Mouse (Mus musculus) c-Kit-positive CD71-negative TER-119-negative erythroid progenitor cells, embryonic 14.5 days (primary cell): ENCODE results near the gene Itgb5.

Source experiments
- DNase-seq: peaks from one replicate; pipeline ENCODE4 v3.0.0-alpha.2; 2013; ENCODE audit warnings: low read depth

Gene Itgb5

DNA sequence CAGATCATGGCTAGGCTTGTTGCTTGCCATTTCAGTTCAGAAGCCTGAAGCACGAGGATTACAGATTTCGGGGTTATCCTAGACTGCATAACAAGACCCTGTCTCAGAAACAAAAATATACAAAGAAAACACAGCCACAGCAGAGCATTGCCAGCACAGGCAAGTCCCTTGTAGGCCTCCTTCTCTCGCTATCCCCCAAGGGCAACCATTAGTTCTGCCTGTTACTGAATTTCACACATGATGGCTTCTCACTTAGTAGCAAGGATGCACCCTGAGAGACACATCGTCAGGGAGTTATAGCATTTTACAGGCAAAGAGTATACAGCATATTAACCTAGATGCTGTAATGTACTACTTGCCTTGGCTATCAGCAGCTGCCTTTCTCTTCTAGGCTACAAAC, 78.8 kb downstream of the Itgb5 start:
- DNase-seq, result no peak

DNA sequence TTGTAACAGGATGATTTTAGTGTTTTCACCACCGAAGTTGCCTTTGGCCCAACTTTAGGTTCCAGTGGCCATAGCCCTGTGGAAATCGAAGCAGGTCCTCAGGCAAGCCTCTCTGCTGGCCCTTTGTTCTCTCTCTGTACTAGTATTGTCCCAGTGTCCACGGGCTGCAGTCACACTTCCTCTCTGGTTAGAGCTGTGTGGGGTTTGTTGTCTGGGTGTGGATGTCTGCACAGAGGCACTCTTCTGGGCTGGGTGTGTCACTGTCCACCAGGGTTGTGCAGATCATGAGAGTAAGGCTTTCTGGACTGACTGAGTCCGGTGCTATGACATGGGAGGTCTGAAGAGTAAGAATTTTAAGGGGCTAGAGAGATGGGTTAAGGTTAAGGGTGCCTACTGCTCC, 85.5 kb downstream of the Itgb5 start:
- DNase-seq, result no peak

DNA sequence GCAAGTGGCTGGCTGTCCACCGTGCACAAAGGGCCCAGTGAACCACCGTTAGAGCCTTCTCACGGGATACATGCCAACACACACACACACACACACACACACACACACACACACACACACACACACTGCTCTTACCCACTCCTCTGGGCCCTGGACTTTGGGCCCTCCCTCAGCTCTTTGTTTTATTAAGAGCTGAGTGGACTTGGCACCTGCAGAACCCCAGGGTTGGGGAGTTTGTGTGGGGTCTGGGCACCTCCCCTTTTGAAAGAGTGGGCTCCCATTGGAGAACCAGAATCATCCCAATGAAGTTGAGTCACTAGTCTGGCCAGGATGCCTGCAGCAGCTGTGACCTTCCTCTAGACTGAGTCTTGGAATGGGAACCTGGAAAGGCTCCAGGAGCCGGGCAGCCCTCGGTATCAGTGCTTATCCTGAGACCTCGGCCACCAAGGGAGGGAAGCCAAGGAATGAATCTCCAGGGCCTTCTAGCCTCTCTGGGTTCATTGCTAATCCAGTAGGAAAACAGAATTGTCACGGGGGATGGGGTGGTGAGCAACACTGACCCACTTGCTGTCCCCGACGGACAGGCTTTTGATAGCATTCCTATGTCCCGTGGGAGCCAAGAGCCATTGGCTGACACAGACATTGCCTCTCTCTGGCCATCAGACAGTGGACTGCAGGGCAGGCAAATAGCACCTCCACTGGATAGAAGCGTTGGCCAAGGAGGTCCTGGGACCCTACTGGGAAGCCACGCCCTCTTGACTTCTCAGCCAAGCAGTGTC, 87.2 kb downstream of the Itgb5 start:
- no peak for DNase-seq

DNA sequence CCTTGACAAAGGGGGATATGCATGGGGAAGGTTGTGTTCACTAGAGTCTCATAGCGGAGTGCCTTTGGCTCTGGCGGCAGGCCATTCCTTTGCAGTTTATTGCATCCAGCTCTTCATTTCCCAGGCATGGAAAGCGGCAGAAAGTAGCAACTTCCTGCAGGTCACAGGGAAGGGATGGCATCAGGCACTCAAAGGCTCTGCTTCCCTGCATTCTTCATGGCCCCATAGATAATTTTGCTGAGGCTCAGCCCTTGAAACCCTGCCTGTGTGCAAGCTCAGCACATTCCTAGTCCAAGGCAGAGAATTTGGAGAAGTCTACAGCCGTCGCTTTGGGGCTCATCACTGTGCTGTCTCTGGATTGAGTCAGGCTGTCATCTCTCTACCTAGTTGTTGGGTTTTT, 87.9 kb downstream of the Itgb5 start:
- no peak for DNase-seq

DNA sequence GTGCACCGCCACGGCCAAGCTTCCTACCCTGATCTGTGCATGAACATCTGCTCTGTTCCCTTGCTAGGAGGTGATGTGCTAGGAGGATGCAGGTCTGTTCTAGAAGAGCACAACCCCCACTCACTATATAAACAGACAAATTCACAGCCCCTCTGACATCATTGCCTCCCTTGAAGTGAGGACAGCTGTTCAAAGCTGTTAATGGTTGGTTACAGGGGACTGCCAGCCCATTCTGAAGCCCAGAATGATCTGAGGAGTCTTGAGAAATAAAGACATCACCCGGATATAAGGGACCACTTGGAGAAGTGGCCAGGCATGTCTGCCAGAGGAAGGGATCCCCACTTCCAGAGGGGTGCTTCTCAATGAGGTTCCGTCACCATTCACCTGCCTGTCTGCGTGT, 88.5 kb downstream of the Itgb5 start:
- DNase-seq, result no peak

DNA sequence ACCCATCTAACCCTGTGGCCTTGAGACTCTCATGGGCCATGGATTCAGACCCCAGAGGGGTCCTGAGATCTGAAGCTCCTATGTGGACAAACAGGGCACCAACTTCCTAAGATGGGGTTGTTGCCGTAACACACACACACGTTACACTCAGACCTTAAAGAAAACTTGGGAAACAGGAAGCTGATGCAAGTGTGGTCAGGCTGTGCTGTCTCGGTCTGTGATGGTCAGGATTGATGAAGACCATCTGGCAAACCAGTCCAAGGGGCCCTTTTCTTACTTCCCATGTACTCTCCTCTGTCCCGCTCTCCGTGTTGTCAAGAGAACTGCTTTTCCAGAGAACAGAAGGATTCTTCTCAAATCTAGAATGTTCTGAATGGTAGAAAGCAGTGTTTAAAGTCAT, 92.0 kb downstream of the Itgb5 start:
- DNase-seq, result no peak

DNA sequence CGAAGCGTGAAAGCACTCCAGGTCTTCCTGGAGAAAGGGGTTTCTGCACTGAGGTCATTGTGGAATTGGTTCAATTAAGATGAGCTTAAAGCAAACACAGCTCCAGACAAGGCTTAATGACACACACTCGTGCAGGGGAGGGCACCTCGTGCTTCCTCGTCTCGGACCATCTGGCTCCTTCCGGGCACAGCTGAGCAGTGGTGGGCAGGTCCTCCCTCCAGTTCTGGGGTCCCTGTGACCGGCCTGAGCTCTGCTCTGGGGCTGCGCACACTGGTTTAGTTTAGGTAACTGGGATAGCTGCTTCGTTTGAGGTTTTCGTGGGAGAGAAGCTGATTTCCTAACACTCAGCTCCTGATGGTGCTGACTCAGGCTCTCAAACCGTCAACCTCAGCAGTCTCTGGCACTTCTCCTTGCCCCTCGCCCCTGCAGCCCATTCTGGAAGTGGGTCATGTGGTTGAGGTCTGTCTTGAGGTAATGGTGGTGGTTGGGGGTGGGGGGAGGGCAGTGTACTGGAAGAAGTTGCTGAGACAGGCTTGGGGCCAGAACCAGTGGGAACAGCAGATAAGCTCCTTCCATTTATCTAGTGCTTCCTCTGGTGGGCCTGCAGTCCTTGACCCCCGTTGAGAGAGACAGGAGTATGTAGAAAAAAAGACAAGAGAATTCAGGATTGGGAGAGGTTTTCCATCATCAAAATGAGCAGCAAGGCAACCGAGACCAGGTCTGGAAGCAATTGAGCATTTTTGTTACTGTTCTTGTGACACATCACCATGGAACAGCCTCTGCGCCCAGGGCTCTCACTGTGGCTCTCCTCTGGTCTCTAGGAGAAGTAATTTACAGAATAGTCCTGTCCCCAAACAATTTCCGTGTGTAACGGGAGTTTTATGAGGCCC, 92.9 kb downstream of the Itgb5 start:
- peak; percentile 51 for DNase-seq

DNA sequence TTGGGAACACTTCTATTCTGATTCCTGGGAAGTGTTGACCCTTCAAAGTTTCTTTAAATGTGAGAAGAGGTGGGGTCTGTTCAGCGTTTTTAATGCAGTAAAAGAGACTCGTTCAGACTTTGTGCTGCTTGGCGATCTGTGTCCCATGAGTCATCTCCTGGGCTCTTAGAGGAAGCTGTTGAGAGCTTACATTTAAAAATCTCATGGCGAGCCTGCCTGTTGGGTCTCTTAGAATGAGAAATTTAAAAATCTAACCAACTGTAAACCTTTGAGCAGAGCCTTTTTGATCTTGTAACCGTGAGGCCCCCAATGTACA, 93.5 kb downstream of the Itgb5 start:
- no peak for DNase-seq

DNA sequence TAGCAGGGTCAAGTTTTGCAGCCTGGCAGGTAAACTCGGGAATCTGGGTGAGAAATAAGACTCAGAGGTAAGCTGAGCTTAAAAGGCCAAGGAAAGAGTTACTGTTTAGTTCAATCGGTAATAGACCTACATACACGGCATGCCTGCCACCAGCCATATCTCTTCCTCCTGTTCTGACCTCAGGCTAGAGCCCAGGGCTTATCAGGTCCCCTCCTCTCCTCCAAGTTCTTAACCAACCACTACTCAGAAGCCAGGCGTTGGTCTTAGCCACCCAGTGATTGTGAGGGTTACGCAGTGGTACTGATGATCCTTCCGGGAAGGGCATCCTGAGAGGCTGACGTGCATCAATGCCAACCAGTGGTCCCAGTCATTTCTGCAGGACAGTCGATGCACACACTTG, 94.3 kb downstream of the Itgb5 start:
- no peak for DNase-seq

DNA sequence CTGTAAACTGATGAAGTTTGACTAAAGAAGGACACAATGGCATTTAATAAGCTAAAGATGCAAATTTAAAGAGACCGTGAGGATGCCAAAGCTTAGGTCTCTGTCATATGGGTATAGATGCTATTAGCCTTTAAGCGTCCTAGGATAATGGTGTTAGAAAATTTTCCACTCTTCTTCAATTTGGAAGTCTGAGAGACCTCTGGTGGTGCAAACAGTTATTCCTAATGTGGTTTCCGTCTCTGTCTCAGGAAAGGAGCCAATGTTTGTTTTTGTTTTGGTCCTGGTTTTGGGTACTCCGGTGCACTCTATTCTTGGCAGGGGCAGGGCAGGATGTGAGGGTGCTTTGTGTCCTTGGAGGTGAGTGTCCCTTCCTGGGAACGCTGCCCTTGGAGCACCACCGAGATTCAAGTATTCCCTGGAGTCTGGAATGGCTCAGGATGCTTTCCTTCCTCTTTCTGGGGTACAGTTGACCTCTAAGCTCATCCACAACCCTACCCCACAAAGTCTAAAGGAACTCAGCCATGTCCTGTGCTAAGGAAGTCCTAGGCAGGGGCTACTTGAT, 97.9 kb downstream of the Itgb5 start:
- DNase-seq, result no peak

DNA sequence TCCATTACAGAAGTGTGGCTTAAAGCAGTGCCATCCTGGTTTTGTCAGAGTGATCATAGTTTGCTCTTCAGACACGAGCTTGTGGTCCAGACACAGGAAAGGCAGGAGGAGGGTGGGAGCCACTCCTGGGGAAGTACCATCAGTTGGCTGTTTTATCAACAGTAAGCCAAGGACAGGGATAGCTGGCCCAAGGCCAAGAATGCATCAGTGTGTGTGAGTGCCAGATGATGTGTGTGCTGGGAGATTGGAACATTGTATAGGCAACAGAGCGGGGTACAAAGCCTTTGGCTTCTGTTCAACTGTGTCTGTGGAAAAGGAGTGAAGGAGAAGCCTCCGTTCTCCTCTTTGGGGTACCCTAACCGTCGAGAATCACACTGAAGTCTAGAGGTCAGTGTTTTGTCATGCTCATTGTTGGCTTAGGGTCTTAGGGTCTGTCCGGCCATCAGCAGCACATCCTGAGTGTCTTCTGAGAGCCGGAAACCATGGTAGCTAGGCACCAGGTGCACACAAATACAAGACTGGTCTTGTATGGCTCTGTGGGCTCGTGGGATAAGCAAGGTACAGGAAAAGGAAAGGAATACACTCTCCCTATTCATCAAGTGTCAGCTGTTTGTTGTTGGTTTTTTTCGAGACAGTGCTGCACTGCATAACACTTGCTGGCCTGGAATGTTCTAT, 99.5 kb downstream of the Itgb5 start:
- no peak for DNase-seq

DNA sequence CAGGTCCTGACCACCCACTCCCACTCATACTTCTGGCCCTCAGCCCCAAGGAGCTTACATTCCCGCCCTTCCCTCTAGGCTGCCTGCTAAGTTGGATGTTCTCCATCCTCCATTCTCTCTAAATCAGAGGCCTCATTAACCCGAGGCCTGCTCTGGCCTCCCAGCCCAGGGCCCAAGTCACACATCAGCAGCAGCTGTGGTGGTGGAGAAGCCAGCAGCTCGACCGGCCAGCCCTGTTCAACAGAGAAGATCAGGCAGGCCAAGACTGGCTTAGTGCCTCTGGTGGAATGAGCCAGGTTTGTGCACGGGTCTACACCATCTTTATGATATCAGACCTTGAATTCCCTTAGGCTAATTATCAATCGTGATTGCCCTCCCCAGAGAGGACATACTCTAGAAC, 101.3 kb downstream of the Itgb5 start:
- DNase-seq, result no peak

DNA sequence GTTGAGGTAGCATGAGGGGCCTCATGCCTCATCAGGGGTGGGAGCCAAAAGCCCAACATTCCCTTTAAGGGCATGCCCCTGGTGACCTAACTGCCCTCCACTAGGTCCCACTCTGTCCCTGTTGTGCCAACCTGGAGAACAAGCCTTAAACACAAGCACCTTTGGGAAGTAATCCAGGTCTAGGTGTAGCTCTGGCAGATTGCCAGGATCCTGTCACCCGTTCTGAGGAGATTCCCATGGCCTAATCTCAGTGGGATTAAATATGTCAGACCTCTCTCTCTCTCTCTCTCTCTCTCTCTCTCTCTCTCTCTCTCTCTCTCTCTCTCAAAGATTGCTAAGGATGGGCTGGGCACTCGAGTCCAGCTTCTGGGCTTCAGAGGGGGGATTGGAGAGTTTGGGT, 102.2 kb downstream of the Itgb5 start:
- no peak for DNase-seq

DNA sequence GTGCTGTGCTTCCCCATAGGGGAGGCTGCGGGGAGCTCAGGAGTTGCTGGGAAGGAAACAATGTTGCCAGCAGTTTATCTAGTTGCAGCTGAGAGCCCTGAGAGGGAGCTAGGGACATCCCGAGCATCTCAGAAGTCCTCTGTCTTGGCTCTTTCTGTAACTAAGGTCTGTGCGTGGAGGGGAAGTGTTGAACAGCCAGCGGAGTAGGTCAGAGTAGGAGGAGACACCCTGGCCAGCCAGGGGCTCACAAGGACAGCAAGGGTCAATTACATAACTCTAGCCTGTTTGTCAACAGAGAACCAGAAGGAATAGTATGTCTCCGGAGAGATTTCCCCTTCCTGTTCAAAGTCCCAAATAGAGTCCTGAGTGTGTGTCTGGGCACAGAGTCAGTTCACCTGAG, 102.7 kb downstream of the Itgb5 start:
- DNase-seq, result no peak

DNA sequence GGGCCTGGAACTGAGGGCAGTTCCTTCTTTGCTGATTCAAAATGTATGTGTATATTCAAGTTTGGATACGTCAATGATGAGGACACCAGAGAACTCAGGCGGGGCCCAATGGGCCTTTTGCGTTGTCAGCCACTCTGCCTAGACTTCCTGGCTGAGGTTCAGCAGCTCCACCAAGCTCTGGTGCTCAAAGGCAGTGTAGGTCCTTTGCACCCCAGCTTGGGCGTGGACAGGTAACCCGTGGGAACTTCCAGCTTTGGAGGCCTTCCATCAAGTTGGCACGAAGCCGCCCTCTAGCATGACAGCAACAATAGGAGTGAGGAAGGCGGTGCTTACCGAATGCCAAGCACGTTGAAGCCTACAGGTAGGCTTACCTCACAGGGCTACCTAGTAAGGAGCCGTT, 103.9 kb downstream of the Itgb5 start:
- DNase-seq, result no peak

DNA sequence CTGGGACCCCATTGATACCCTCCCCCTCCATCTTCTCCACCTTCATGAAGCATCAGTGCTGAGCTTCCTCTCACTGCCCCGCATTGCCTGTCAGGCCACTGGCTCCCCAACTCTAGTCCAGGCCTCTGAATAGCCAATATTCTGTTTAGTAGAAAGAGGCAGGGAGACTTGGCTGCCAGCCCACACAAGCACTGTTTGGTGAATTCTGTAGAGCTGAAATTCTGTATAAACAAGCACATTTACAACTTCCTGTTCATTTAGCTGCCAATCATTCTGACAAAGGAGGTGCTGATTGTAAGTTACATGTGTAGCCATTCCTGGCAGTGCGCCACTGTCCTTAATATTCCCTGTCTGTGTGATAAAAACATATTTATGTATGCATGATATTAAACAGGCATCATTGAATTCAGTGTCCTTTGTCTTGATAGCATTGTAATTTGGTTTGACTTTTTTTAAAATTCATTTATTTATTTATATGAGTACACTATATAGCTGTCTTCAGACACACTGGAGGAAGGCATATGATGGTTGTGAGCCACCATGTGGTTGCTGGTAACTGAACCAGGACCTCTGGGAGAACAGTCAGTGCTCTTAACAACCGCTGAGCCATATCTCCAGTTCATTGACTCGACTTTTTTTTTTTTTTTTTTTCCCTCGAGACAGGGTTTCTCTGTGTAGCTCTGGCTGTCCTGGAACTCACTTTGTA, 105.4 kb downstream of the Itgb5 start:
- DNase-seq, result no peak

DNA sequence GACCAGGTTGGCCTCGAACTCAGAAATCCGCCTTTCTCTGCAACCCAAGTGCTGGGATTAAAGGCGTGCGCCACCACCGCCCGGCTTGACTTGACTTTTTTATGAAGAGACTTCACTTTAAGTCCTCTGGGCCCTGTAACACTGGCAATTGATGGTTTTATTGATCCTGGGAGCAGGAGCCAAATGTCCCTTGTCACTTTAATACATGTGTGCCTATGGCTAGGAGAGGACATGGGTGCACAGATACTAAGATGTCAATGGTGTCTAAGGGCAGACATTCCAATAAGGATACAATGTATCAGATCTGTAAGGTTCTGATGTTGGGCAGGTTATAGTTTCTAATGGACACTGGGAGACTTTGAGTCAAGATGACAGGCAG, 105.9 kb downstream of the Itgb5 start:
- no peak for DNase-seq

DNA sequence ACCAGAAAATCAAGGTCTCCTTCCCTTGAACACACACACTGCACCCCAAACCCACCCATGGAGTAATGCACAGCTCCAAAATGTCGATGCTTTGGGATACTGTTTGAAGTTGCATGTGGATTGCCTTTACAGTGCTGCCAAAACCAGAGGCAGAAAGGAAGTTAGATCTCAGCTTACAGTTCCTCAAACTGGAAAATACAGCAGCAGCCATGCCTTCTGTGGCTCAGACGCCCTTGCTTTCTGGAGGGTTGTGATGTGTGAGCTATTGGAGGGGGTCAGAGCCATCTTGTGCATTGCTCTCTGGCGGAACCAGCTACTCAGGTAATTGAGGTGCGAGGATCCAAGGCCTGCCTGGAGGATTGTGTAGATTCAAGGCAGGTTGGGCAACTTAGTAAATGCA, 107.4 kb downstream of the Itgb5 start:
- no peak for DNase-seq

DNA sequence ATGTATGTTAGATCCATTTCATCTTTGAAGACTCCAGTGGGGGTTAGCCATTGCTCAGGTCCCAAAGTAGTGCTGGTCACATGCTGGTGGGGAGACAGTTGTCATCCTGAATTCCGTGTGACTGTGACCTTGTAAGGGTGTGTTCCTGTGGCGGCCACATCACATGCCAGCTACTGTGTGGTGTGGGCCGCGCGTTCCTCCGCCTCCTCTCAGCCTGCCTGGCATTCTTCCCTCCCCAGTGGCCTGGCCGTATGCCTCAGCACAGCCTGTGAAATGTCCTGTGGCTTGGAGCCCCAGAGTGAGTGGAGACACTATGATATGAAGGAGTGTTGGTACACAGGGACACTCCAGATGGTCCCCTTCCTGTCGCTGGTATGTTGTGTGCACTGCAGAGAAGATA, 108.1 kb downstream of the Itgb5 start:
- no peak for DNase-seq

DNA sequence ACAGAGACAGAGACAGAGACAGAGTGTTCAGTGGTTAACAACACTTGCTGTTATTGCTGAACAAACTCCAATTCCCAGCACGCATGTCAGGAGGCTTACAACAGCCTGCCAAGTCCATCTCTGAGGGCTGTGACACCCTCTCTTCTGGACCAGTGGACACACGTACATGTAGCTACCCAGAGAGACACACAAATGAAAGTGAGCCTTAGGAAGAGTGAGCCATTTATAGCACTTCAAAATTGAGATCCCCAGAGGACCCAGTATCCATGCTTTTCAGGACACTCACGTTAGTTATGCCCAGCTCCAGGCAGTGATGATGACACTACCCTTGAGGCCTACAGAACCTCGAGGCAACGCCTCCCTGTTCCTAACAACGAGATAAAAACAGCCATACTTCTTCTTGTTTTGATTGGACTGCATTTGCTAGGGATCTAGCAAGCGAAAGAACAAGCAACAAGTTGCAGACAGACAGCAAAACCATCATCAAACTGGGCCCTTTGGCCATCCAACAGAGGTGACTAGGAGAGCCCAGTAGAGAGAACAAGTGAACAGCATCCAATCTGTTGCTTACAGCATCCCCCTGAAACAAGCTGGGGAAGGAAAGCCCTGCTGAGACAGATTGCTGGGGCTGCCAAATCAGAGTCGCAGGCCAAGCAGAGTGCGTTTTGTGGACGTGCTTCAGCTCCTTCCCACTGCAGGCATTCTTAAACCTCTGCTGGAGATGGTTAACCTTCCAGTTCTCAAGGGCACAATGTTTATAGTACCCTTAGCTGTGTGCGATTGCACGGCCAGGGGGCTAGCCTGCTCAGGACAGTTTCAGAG, 109.1 kb downstream of the Itgb5 start:
- DNase-seq, result no peak

DNA sequence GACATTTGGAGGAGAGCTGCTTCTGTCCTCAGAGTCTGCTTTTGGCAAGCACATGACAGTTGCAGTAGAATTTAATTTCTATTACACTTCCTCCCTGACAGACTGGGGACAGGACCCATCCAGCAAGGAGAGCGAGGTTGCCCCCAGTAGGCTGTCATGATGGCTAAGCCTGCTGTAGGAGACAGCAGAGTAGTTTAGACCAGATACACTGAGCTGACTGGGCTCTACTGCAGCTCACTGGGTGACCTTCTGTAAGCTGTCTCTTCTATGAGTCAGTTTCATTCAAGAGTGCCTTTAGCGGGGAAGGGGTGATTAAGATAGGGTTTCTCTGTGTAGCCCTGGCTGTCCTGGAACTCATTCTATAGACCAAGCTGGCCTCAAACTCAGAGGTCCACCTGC, 109.7 kb downstream of the Itgb5 start:
- no peak for DNase-seq
